Mouse (Mus musculus): ENCODE measurements around the gene Ramp2.

GRCm38 (mm10) chr11:101262272-101262967 is 16.6 kb downstream of the Ramp2 start:
- TF ChIP-seq POLR2A (IDR thresholded peaks at IDR 0.05; ENCODE audit: borderline replicate concordance, insufficient read depth, low read length) (no peak), CTCF (IDR thresholded peaks at IDR 0.05; ENCODE audit: borderline replicate concordance, insufficient read depth, low read depth, low read length) (no peak)
